Mouse (Mus musculus) mature B cell (primary cell): Measurements from ENCODE around the gene Zcchc9.

Experiments
- in situ Hi-C: fragments of 300-500 bp; cut with MboI; formaldehyde crosslinking; loops from 2 replicates; pipeline ENCODE4 v1.14.3; 2019

Zcchc9 gene

GRCm38 (mm10) chr13:91761654-91762445 is 45.7 kb downstream of the Zcchc9 start:
- in situ Hi-C loops: no loop called here

DNA sequence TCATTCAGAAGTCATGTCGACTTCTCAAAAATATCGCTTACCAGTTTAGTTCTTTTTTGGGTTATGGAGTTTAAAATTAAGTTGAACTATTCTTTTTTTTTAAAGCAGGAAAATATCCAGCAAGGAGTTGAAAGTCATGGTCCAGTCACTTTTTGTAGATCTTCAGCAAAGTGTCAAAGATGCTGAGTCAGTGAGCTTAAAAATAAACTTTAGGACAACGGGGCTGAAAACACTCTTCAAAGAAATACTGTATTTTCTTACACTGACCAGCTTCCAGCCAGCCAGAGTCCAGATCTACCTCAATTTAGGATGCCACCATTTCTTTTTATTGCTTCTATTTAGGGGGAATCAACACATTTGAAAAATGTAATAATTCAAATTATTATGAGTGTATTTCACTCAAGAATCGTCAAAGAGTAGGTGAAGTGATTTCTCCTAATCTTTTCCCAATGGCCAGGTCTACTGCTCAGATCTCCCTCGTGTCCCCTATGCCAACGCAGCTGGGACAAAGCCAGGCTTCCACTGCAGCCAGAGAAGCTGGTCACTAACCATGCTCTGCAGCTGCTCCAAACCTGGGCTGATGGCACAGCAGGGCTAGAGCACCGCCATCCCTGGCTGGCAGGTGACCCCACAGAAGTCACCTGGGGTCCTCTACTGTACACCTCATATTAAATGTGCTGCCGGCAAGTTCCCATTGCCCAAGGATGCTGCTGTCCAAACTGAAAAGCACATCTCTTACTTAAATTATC is 47.0 kb downstream of the Zcchc9 start:
- in situ Hi-C loops: no loop called here

GRCm38 (mm10) chr13:91759791-91760190 is 47.7 kb downstream of the Zcchc9 start:
- in situ Hi-C loops: no loop called here

GRCm38 (mm10) chr13:91758316-91759048 is 49.0 kb downstream of the Zcchc9 start:
- in situ Hi-C loops: no loop called here

DNA sequence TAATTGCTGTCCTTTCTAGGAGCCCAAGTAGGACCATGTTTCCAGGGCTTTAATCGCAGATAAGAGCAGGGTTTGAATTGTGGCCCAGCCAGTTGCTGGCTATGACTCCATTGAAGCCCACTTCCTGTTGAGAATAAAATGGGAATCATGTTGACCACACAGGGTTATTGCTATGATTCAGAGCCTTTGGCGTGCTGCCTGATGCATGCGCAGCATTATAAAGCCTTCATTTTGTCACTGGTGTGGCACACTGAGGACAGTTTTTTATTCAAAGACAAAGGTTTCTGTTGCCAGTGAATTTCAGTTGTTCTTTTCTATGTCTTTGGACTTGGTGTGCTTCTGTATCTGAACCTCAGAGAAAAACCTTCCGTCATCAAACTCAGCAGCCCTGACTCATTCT is 51.3 kb downstream of the Zcchc9 start:
- in situ Hi-C loops: no loop called here

DNA sequence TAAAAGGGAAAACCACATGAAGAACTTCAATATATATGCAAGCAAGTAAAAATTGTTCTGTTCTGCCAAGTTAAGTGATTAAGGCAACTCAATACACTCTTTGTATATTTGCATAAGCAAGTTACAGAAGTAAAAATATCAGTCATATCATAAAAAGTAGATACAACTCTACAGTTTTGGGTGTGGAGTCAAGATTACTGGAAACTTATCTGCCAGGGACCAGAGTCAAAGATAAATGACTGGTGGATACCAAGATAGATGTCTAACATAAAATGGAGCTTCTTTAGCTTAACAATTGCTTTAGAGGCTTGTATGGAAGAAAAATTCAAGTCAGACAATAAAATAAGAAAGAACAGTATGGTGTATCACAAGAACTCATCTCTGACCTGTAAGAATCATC is 52.7 kb downstream of the Zcchc9 start:
- in situ Hi-C loops: no loop called here

DNA sequence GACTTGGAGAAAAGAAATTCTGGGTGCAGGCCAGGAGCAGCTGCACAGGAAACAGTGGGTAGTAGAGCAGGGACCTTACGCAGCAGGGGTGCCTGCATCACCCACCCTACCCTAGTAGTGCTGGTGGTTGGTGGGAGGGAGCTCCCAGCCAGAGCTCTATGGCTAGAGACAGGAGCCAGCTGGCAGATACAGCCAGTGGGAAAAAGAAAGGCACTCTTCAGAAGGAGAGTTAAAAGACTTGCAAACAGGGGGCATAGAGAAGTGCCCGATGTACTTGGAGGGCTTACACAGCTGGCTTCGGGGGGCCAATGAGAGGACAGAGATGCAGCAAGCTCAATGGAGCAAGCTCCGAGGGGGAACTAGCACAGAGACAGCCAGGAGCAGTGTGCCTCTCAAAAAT is 53.8 kb downstream of the Zcchc9 start:
- in situ Hi-C loops: no loop called here

- in situ Hi-C loops: no loop called here
Measured at GRCm38 (mm10) chr13:91749981-91750380, 57.5 kb downstream of the Zcchc9 start.

DNA sequence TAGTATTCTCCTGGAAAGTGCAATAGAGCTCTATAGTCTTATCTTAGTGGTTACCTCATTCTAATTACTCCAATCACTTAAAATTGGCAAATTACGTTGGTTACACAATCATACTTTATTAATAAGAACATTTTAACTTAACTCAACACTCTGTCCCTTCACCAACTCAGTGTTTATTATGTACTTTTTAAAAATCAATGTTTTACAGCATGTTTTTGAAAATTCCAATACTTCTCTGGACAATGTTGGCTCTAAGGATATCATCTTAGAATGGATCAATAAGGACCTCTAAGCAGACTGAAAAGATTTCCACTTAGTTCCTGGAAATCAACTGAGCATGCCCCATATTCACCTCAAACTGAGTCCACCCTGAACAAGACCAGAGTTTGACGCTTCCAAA is 59.1 kb downstream of the Zcchc9 start:
- in situ Hi-C loops: no loop called here
